Mouse (Mus musculus) forebrain, embryonic 16.5 days (tissue): ENCODE measurements around the gene Itch. TPM values are rescaled to one million over a fixed set of nuclear protein-coding genes. Genes with fewer than 3 reads are reported as not detected.
"Not testable (repeated sequence)": the region's sequence is repeated elsewhere in the genome, so short reads cannot be mapped to it uniquely, and the experiment has no call there.

ENCODE experiments used
- ATAC-seq: fragments of 200-750 bp; cut with Nextera tagmentation; 2 replicates; pipeline ENCODE4 v1.8.0; 2017; ENCODE audit warnings: mild to moderate bottlenecking, moderate library complexity
- H3K27ac ChIP-seq: fragments of 300-500 bp; sonication (generic); 2 replicates; pipeline ENCODE4 v1.5.1; 2014; ENCODE audit warnings: low read length, control low read depth
- H3K27me3 ChIP-seq: fragments of 300-500 bp; sonication (generic); replicated peaks from 2 replicates; pipeline ENCODE4 v1.6.1; 2014; ENCODE audit warnings: low read length; ENCODE audit not compliant: control insufficient read depth, insufficient read depth
- H3K36me3 ChIP-seq: fragments of 300-500 bp; sonication (generic); 2 replicates; pipeline ENCODE4 v1.6.1; 2014; ENCODE audit not compliant: control insufficient read depth, insufficient read depth
- H3K4me1 ChIP-seq: fragments of 300-500 bp; sonication (generic); replicated peaks from 2 replicates; pipeline ENCODE4 v1.6.1; 2014; ENCODE audit warnings: low read length; ENCODE audit not compliant: control insufficient read depth, insufficient read depth
- H3K4me2 ChIP-seq: fragments of 300-500 bp; sonication (generic); 2 replicates; pipeline ENCODE4 v1.6.1; 2014; ENCODE audit warnings: mild to moderate bottlenecking, low read length, control low read depth
- H3K4me3 ChIP-seq: fragments of 300-500 bp; sonication (generic); replicated peaks from 2 replicates; pipeline ENCODE4 v1.5.1; 2014; ENCODE audit warnings: mild to moderate bottlenecking, low read length, control low read depth
- H3K9ac ChIP-seq: fragments of 300-500 bp; sonication (generic); replicated peaks from 2 replicates; pipeline ENCODE4 v1.6.1; 2014; ENCODE audit warnings: low read depth, low read length, control low read depth
- H3K9me3 ChIP-seq: fragments of 300-500 bp; sonication (generic); 2 replicates; pipeline ENCODE4 v1.6.1; 2016; ENCODE audit warnings: low read length; ENCODE audit not compliant: control insufficient read depth
- WGBS: fragments of 180-500 bp; shearing (Covaris S2); extraction: QIAGEN DNeasy Blood & Tissue Kit; methylation state at CpG from one replicate; pipeline ENCODE4 v1.1.7; 2014; 5-methylcytosine and 5-hydroxymethylcytosine counted together
- polyA plus RNA-seq: library from polyadenylated mRNA; unstranded; fragments of >200 nt; fragmentation: Nextera tagmentation; extraction: Ambion mirVana; gene quantifications from 2 replicates; pipeline ENCODE4 v1.2.1, GENCODE M21; 2015

Gene Itch
- polyA plus RNA-seq, 1 experiment from 2014 or later, result 53.1 TPM

DNA sequence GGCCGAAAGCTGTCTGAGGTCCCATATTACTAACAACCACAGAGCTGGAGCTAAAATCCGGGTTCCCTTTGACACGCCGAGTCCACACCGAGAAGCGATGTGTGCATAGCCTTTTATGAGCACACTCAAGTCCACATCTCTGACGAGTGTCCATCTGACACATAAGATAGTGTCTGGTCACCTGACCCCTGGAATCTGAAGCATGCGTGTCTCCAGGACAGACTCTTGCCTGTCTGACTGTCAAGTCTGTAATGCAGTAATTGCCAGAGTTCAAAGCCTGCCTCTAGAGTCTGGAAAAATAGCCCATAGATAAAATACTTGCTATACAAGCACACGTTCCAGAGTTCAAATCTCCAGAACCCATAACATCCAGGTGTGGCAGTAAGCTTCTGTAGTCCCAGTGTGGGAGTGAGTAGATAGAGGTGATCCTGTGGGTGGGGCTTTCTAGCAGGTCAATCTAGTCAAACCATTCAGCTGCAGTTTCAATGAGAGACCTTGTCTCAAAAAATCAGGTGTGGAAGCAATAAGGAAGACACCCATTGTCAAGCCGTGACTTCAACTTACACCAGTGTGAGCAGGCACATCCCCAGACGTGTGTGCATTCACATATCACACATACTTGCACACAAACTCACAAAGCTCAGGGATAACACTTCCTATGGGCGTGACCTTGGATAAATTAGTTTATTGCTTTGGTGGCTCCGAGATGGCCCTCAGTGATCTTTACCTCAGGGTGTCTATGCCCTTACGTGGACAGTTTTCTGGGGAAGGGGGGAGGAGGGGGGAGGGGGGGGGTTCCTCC lies 33.1 kb upstream of the Itch start:
- no peaks in the 10 kb centered on the region for H3K9me3 ChIP-seq
- WGBS, result 88% methylated on average over 14 of the region's 14 CpGs

DNA sequence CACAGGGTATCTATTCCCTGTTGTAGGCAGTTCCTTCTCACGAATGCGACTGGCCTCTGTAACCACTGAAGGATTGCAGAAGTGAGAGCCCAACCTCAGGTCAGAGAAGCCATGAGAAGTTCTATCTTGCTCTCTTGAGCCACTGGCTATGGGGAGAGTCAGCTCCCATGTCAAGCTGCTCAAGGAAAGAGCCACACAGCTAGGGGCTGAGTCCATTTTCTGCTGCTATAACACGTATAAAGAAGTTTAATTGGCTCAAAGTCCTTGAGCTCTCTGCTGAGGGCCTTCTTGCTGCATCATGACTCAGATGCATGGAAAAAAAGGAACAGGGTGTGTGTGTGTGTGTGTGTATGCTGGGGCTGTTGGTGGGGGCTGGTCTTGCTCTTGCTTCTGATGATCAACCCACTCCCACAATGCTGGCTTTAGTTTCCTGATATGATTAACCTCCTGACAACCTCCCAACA lies 32.5 kb upstream of the Itch start:
- Histone ChIP-seq H3K9me3 (no peaks in the 10 kb centered on the region), H3K36me3 (no peaks in the 10 kb centered on the region), H3K4me1 (no peaks in the 10 kb centered on the region), H3K9ac (no peak overlapping the region), H3K27me3 (no peaks in the 10 kb centered on the region), H3K4me3 (no peak overlapping the region), H3K4me2 (no peak overlapping the region), H3K27ac (no peak overlapping the region)
- 86% methylated on average over 3 of the region's 3 CpGs for WGBS
- ATAC-seq, result no peak

More for the DNA sequence above, 33.1 kb upstream of the Itch start:
- Histone ChIP-seq H3K27ac (no peak overlapping the region), H3K4me3 (no peak overlapping the region), H3K4me2 (no peak overlapping the region), H3K4me1 (no peaks in the 10 kb centered on the region), H3K9ac (no peak overlapping the region), H3K36me3 (no peaks in the 10 kb centered on the region), H3K27me3 (no peaks in the 10 kb centered on the region)
- no peak for ATAC-seq

DNA sequence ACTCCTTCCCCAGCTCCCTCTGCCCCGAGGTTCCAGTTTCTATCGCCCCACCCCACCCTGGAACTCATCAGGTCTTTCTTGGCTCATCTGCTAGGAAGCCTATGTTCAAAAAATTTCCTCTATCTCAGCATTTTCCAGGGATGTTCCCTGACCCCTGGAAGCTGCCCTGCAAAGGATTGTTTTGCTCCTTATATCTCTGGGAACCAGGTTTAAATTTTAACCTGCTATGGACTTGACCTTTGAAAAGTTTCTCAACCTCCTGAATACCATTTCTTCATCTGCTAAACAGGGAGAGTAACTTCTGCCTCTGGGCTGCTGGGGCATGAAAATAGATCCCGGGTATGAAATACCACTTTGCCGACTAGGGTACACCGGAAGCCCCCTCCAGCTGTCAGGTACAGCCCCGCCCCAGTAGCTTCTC lies 31.5 kb upstream of the Itch start:
- Histone ChIP-seq H3K9me3 (no peaks in the 10 kb centered on the region), H3K27me3 (no peaks in the 10 kb centered on the region), H3K36me3 (no peaks in the 10 kb centered on the region), H3K9ac (no peak overlapping the region), H3K4me3 (no peak overlapping the region), H3K4me1 (no peaks in the 10 kb centered on the region), H3K4me2 (no peak overlapping the region), H3K27ac (no peak overlapping the region)
- ATAC-seq, result no peak
- 76% methylated on average over 6 of the region's 6 CpGs for WGBS

DNA sequence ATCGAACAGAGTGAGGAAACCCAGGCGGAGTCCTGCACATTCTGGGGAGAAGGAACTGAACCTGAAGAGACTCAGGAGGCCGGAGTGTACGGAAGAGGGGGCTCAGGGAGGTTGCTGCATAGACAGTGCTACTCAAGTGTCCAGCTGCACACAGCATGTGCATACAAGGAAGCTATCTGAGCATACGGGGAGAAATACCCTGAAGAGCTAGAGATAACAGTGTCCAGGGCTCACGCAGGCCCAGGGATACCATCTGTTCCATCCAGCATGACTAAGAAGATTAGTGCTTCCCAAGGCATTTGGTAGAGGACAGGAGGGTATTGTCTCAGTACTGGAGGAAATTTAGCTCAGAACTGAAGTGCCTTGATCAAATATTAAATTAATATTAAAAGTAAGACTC lies 29.7 kb upstream of the Itch start:
- Histone ChIP-seq H3K9me3 (no peaks in the 10 kb centered on the region), H3K27ac (no peak overlapping the region), H3K4me2 (no peak overlapping the region), H3K4me3 (no peak overlapping the region), H3K9ac (no peak overlapping the region), H3K27me3 (no peaks in the 10 kb centered on the region), H3K36me3 (no peaks in the 10 kb centered on the region), H3K4me1 (no peaks in the 10 kb centered on the region)
- no peak for ATAC-seq
- WGBS, result 80% methylated on average over 6 of the region's 6 CpGs

DNA sequence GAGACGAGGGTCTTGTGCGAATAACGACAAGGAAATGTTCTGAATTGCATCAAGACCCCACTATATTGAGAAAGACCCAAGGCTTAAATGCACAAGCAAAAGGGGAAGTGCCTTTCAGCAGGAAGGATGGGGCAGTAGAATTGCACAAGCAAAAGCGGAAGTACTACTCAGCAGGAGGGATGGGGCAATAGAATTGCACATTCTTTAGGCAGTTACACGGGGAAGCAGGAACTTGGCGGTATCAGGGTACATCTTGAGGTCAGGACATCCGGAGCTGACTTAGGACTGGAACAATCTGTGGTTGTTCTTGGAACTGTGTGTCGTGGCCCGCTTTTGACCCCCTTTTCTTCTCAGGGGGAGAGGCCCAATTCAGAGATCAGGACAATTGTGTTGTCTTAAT lies 26.0 kb upstream of the Itch start:
- H3K4me2 ChIP-seq, H3K9ac ChIP-seq, H3K27me3 ChIP-seq, H3K4me3 ChIP-seq, H3K4me1 ChIP-seq, H3K27ac ChIP-seq, ATAC-seq, H3K9me3 ChIP-seq, H3K36me3 ChIP-seq: not testable (repeated sequence)
- WGBS, result 83% methylated on average over 9 of the region's 9 CpGs

DNA sequence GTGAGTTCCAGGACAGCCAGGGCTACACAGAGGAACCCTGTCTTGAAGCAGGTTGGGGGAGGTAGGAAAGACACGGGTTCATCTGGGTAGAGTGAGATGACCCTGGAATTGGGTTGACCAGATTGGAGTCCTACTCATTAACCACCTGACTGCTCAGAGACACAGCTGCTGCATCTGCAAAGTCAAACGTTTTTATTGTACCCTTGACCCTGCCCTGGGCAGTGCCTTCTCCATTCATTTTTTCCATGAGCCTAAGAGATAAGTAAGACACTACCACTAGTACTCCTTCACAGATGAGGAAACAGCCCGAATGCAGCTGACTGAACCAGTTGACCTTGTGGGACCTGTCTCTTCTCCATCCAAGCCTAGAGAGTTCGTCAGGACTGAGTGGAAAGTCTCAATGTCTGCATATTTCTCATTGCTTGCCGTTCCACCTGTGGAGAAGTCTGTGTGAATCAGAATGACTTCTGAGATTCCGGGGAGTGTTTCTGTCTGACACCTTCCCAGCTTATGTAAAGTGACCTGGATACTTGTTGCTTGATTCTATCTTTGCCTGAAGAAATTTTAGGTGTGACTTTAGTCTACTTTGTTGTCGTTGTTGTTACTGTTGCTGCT lies 18.0 kb upstream of the Itch start:
- 80% methylated on average over 7 of the region's 7 CpGs for WGBS
- no peaks in the 10 kb centered on the region for H3K27me3 ChIP-seq
- ATAC-seq, result no peak
- H3K4me3 ChIP-seq, result no peak overlapping the region
- H3K9me3 ChIP-seq, result no peaks in the 10 kb centered on the region
- no peaks in the 10 kb centered on the region for H3K36me3 ChIP-seq
- H3K4me2 ChIP-seq, result no peak overlapping the region
- no peaks in the 10 kb centered on the region for H3K4me1 ChIP-seq
- no peak overlapping the region for H3K9ac ChIP-seq
- H3K27ac ChIP-seq, result no peak overlapping the region

DNA sequence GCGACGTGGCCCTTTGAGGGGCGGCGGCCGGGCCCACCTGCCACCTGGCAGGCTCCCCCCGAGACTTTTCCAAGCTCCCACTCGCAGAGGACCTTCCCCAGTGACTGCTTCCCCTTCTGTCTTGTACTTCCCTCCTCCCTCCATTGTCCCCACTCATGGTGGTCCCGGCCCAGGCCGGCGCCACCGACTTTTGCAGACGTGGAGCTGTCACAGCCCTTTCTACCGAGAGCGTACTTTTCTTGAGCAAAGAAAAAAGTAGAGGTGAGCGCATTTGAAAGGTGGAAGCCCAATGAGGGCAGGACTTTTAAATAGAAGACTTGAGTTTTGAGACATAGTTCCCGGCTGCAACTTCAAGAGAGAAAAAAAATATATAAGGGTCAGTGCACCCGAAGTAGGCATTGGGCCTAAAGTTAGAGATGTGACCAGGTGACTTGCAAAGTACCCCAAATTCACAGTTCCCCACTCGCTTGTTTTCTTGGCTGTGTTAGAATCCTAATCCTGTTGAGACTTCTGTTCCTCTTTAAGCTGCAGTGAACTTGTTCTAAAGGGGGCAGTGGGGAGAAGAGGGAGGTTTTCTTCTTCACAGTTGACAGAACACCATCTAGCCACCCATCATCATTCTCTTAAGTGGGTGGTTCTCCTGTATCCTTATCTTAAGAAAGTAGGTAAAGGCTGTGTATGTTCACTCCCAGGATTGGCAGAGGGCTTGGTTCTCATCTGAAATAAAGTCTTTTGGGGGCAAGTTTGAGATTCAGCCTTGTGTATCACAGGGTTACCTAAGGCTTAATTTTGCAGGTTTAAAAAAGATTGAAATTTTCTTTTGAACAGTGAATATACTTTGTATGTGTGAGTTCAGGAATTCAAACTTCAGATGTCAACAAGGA lies 910 bp downstream of the Itch start:
- peak overlapping the region; percentile 90 for H3K4me3 ChIP-seq
- under 1% methylated on average over 15 of the region's 18 CpGs for WGBS
- peaks cover 25% of the 10 kb centered on the region for H3K4me1 ChIP-seq
- peaks cover 10% of the 10 kb centered on the region for H3K36me3 ChIP-seq
- no peaks in the 10 kb centered on the region for H3K9me3 ChIP-seq
- peak overlapping the region; percentile 56 for H3K4me2 ChIP-seq
- peak overlapping the region; percentile 93 for H3K9ac ChIP-seq
- ATAC-seq, result peak; percentile 32
- H3K27ac ChIP-seq, result peak overlapping the region; percentile 88
- H3K27me3 ChIP-seq, result no peaks in the 10 kb centered on the region

DNA sequence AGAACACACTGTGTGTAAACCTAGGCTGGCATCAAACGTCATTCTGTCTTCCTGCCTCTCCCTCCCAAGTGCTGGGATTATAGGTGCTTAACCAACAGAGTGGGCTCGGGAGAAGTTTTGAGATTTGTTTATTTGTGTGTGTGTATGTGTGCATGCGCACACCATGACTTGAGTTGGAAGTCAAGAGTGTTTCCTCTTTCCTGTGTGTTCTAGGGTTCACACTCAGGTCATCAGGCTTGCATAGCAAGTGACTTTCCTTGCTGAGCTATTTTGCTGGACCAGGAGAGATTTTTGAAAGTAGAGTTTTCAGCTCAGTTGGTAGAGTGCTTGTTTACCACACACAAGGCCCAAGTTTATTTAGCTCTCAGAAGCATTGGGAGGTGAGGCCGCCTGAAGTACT lies 1.8 kb downstream of the Itch start:
- H3K4me2 ChIP-seq, result peak overlapping the region; percentile 0; the same call in 1 of the 2 replicates
- H3K4me3 ChIP-seq, result no peak overlapping the region
- H3K4me1 ChIP-seq, result peaks cover 25% of the 10 kb centered on the region
- no peaks in the 10 kb centered on the region for H3K27me3 ChIP-seq
- H3K9me3 ChIP-seq, result no peaks in the 10 kb centered on the region
- H3K9ac ChIP-seq, result no peak overlapping the region
- WGBS, result 74% methylated on average over 4 of the region's 4 CpGs
- peaks cover 12% of the 10 kb centered on the region for H3K36me3 ChIP-seq
- no peak for ATAC-seq
- H3K27ac ChIP-seq, result no peak overlapping the region

DNA sequence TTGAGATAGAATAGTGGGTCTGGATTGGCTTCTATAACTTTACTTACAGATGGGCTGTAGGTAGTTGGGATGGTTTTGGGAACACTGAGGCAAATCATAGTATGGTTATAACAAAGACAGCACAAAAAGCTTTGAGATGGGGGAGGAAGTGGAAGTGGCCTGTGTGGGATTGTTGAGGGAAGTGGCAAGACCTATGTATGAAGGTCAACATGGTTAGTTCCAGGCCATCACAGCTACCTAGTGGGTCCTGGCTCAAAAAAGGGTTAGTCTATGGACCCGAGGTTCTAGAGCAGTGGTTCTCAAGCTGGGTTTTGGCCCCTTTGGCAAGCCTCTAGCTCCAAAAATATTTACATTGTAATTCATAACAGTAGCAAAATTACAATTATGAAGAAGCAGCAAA lies 2.2 kb downstream of the Itch start:
- H3K36me3 ChIP-seq, result peaks cover 17% of the 10 kb centered on the region
- H3K27me3 ChIP-seq, result no peaks in the 10 kb centered on the region
- no peak overlapping the region for H3K4me3 ChIP-seq
- H3K9ac ChIP-seq, result no peak overlapping the region
- no peaks in the 10 kb centered on the region for H3K9me3 ChIP-seq
- H3K4me2 ChIP-seq, result no peak overlapping the region
- no peak for ATAC-seq
- H3K4me1 ChIP-seq, result peaks cover 25% of the 10 kb centered on the region
- 96% methylated on average over 1 of the region's 1 CpGs for WGBS
- H3K27ac ChIP-seq, result no peak overlapping the region
